Mouse (Mus musculus) limb, embryonic 14.5 days (tissue): Measurements from ENCODE around the gene Kif1b. TPM values are rescaled to one million over a fixed set of nuclear protein-coding genes. Genes with fewer than 3 reads are reported as not detected.

Source experiments
- ATAC-seq: fragments of 200-750 bp; cut with Nextera tagmentation; 2 replicates; pipeline ENCODE4 v1.8.0; 2017; ENCODE audit warnings: low read depth, moderate number of reproducible peaks, moderate TSS enrichment; ENCODE audit not compliant: low FRiP score
- DNase-seq: peaks from one replicate; pipeline ENCODE4 v3.0.0-alpha.2; 2015; ENCODE audit warnings: low spot score
- H3K27ac ChIP-seq: fragments of 300-500 bp; sonication (generic); replicated peaks from 2 replicates; pipeline ENCODE4 v1.5.1; 2014; ENCODE audit warnings: low read depth, mild to moderate bottlenecking, low read length, moderate library complexity, mixed read lengths
- H3K27me3 ChIP-seq: fragments of 300-500 bp; sonication (generic); 2 replicates; pipeline ENCODE4 v1.6.1; 2014; ENCODE audit warnings: low read length, mixed read lengths; ENCODE audit not compliant: control insufficient read depth, insufficient read depth
- H3K36me3 ChIP-seq: fragments of 300-500 bp; sonication (generic); 2 replicates; pipeline ENCODE4 v1.6.1; 2014; ENCODE audit warnings: mild to moderate bottlenecking, low read length, moderate library complexity, mixed read lengths; ENCODE audit not compliant: control insufficient read depth, insufficient read depth
- H3K4me1 ChIP-seq: fragments of 300-500 bp; sonication (generic); 2 replicates; pipeline ENCODE4 v1.6.1; 2014; ENCODE audit warnings: antibody characterized with exemption, low read length, mixed read lengths; ENCODE audit not compliant: control insufficient read depth, insufficient read depth
- H3K4me2 ChIP-seq: fragments of 300-500 bp; sonication (generic); replicated peaks from 2 replicates; pipeline ENCODE4 v1.6.1; 2014; ENCODE audit warnings: low read depth, mild to moderate bottlenecking, low read length, moderate library complexity; ENCODE audit not compliant: severe bottlenecking
- H3K4me3 ChIP-seq: fragments of 300-500 bp; sonication (generic); replicated peaks from 2 replicates; pipeline ENCODE4 v1.5.1; 2014; ENCODE audit warnings: low read length
- H3K9ac ChIP-seq: fragments of 300-500 bp; sonication (generic); 2 replicates; pipeline ENCODE4 v1.6.1; 2014; ENCODE audit warnings: mild to moderate bottlenecking, low read depth, low read length, moderate library complexity; ENCODE audit not compliant: severe bottlenecking
- H3K9me3 ChIP-seq: fragments of 300-500 bp; sonication (generic); 2 replicates; pipeline ENCODE4 v1.6.1; 2016; ENCODE audit warnings: low read length; ENCODE audit not compliant: control insufficient read depth
- POLR2A ChIP-seq: fragments of 200-500 bp; IDR thresholded peaks from 2 replicates; pipeline ENCODE4 v1.8.0; 2012; ENCODE audit warnings: inconsistent platforms, mild to moderate bottlenecking, moderate library complexity, borderline replicate concordance; ENCODE audit not compliant: insufficient read depth, insufficient read length; ENCODE audit errors: extremely low read depth
- WGBS: fragments of 180-500 bp; shearing (Covaris S2); extraction: QIAGEN DNeasy Blood & Tissue Kit; methylation state at CpG from one replicate; pipeline ENCODE4 v1.1.7; 2014; 5-methylcytosine and 5-hydroxymethylcytosine counted together
- polyA plus RNA-seq, 2 experiments: library from polyadenylated mRNA; depleted of rRNA in 1 of 2; stranded (reverse) in 1 of 2; unstranded in 1 of 2; fragments of >200 nt; fragmentation: Nextera tagmentation in 1 of 2; extraction: Ambion mirVana in 1 of 2; gene quantifications; 2 replicates each; pipeline versions ENCODE4 v1.2.1 to v1.2.3; 2012 to 2014

Kif1b gene
- polyA plus RNA-seq, 2 experiments: 35.0 to 50.3 TPM

DNA sequence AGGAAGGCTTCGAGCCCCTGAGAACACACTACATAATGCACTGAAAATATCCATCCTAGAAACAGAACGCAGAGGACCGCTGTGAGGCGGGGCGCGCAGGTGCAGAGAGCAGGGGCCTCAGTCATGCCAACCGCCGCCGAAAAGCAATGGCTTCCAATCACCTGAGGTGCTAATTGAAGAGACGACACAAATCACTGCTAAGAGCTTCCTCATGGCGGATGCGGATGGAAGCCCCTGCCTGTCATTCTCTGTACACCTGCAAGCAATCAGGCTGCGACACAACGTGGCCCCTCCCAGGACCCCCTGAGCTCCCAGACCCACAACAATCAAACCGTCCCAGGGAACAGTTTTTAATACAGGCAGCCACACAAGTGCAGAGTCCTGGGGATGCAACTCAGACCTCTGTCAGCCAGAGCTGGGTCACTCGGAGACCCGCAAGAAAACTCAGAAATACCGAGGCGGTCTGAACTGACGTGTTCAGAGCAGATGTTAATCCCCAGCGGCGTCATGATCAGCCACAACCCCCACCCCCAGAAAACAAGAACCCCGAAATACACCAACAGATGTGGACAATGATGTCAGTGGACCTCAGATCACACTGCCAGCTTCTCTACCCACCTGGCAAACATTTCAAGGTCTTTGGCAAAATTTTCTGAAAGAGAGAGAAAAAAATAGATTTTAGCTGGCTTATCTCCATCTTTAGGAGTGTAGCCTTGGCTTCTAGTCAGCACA is 176.3 kb downstream of the Kif1b start:
- ATAC-seq (no peak), DNase-seq (no peak)
- no peaks in the 10 kb centered on the region for H3K9me3 ChIP-seq
- H3K27ac ChIP-seq: no peak overlapping the region
- no peak overlapping the region for H3K4me3 ChIP-seq
- H3K9ac ChIP-seq: no peak overlapping the region
- peaks cover 11% of the 10 kb centered on the region; the same call in 1 of the 2 replicates for H3K36me3 ChIP-seq
- no peak for TF ChIP-seq POLR2A
- 78% methylated on average over 23 of the region's 23 CpGs for WGBS
- no peaks in the 10 kb centered on the region for H3K27me3 ChIP-seq
- peaks cover 2% of the 10 kb centered on the region; the same call in 1 of the 2 replicates for H3K4me1 ChIP-seq
- no peak overlapping the region for H3K4me2 ChIP-seq

DNA sequence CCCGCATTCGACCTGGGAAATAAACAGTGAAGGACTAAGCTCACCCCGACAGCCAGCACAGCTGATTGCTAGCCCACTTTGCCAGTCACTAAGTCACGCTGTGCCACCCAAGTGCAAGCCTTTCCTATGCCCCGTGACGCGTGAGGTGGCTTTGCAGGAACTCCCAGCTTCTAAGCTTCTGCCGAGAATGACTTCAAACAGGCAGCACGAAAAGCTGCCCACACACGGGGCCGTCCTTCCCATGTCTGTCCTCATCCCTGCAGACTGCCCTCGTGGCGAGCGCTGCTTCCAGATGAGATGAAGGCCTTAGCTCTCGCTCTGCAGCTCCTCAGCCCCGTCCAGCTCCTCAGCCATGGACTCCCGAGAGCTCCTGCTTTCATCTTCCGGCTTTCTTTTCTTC is 179.0 kb downstream of the Kif1b start:
- H3K27me3 ChIP-seq: no peaks in the 10 kb centered on the region
- peaks cover 14% of the 10 kb centered on the region; the same call in 1 of the 2 replicates for H3K36me3 ChIP-seq
- H3K4me2 ChIP-seq: no peak overlapping the region
- DNase-seq (no peak), ATAC-seq (no peak)
- no peak for TF ChIP-seq POLR2A
- H3K9me3 ChIP-seq: no peaks in the 10 kb centered on the region
- H3K27ac ChIP-seq: no peak overlapping the region
- 85% methylated on average over 18 of the region's 18 CpGs for WGBS
- no peak overlapping the region for H3K9ac ChIP-seq
- H3K4me1 ChIP-seq: peaks cover 2% of the 10 kb centered on the region; the same call in 1 of the 2 replicates
- H3K4me3 ChIP-seq: no peak overlapping the region

DNA sequence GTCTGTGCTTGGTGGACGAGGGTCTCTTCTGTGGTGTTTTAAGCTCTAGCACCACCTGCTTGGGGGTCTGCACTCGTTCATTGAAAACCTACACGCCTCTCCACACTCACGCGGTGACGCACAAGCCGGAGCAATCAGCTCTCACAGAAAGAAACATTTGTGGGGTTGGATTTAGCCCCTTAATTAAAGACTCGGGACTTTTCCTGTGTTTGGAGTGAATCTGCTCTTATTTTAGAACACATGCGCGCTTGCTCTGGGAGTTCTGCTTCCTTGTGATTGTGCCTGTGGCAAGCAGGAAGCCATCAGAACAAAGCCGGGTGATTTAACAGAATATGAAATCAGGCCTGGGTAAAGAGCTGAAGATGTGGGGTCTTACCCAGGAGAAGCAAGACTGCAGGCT is 180.8 kb downstream of the Kif1b start, which contains the start of gene Cort:
TSS of gene Cort (minus strand) at position 101 of the 400 bp plus-strand sequence.
- peaks cover 2% of the 10 kb centered on the region; the same call in 1 of the 2 replicates for H3K4me1 ChIP-seq
- no peak for ATAC-seq
- no peak within 1 kb of the TSS for H3K27ac ChIP-seq
- no peaks in the 10 kb centered on the region for H3K9me3 ChIP-seq
- DNase-seq: no peak
- H3K36me3 ChIP-seq: peaks cover 19% of the 10 kb centered on the region; the same call in 1 of the 2 replicates
- H3K9ac ChIP-seq: no peak within 1 kb of the TSS; the same call in 1 of the 2 replicates
- no peak for TF ChIP-seq POLR2A
- H3K4me2 ChIP-seq: no peak within 1 kb of the TSS
- 79% methylated on average over 11 of the region's 11 CpGs for WGBS
- no peaks in the 10 kb centered on the region for H3K27me3 ChIP-seq
- no peak within 1 kb of the TSS for H3K4me3 ChIP-seq

Other genes with a start within 250 kb of the Kif1b start
- 32.3 and 34.4 TPM in 2 replicates for gene Pex14, start 207.8 kb downstream of the Kif1b start, polyA plus RNA-seq (2012; rRNA removed)
- 37.3 and 39.7 TPM in 2 replicates for gene Pex14, start 207.8 kb downstream of the Kif1b start, polyA plus RNA-seq (2014; fragmentation: Nextera tagmentation; extraction: Ambion mirVana)
- 31.9 and 33.6 TPM in 2 replicates for gene Dffa, start 203.5 kb downstream of the Kif1b start, polyA plus RNA-seq (2012; rRNA removed)
- gene Dffa, start 203.5 kb downstream of the Kif1b start, polyA plus RNA-seq (2014; fragmentation: Nextera tagmentation; extraction: Ambion mirVana): 27.0 and 27.6 TPM in 2 replicates
- 0.23 and 0.26 TPM in 2 replicates for gene Cort, start 180.9 kb downstream of the Kif1b start, polyA plus RNA-seq (2012; rRNA removed)
- gene Cort, start 180.9 kb downstream of the Kif1b start, polyA plus RNA-seq (2014; fragmentation: Nextera tagmentation; extraction: Ambion mirVana): 0.32 and 0.59 TPM in 2 replicates
- 17.2 and 23.0 TPM in 2 replicates for gene Cenps, start 170.1 kb downstream of the Kif1b start, polyA plus RNA-seq (2012; rRNA removed)
- gene Cenps, start 170.1 kb downstream of the Kif1b start, polyA plus RNA-seq (2014; fragmentation: Nextera tagmentation; extraction: Ambion mirVana): 27.2 and 29.3 TPM in 2 replicates
- gene Pgd, start 140.9 kb downstream of the Kif1b start, polyA plus RNA-seq (2012; rRNA removed): 99.0 and 109 TPM in 2 replicates
- gene Pgd, start 140.9 kb downstream of the Kif1b start, polyA plus RNA-seq (2014; fragmentation: Nextera tagmentation; extraction: Ambion mirVana): 41.2 and 41.9 TPM in 2 replicates
- 82.1 and 95.0 TPM in 2 replicates for gene Ube4b, start 119.1 kb upstream of the Kif1b start, polyA plus RNA-seq (2012; rRNA removed)
- gene Ube4b, start 119.1 kb upstream of the Kif1b start, polyA plus RNA-seq (2014; fragmentation: Nextera tagmentation; extraction: Ambion mirVana): 39.8 and 45.1 TPM in 2 replicates
- 0.11 TPM in 1 of 2 replicates, not detected in the other for gene Rbp7, start 147.3 kb upstream of the Kif1b start, polyA plus RNA-seq (2012; rRNA removed)
- gene Rbp7, start 147.3 kb upstream of the Kif1b start, polyA plus RNA-seq (2014; fragmentation: Nextera tagmentation; extraction: Ambion mirVana): 0.89 and 1.4 TPM in 2 replicates
- not detected in 2 replicates for gene Tmem274, start 169.7 kb upstream of the Kif1b start, polyA plus RNA-seq (2012; rRNA removed)
- gene Tmem274, start 169.7 kb upstream of the Kif1b start, polyA plus RNA-seq (2014; fragmentation: Nextera tagmentation; extraction: Ambion mirVana): 0.93 TPM in 1 of 2 replicates, not detected in the other
- 10.1 and 11.4 TPM in 2 replicates for gene Nmnat1, start 177.5 kb upstream of the Kif1b start, polyA plus RNA-seq (2012; rRNA removed)
- 9.1 and 10.6 TPM in 2 replicates for gene Nmnat1, start 177.5 kb upstream of the Kif1b start, polyA plus RNA-seq (2014; fragmentation: Nextera tagmentation; extraction: Ambion mirVana)
- gene Lzic, start 177.5 kb upstream of the Kif1b start, polyA plus RNA-seq (2012; rRNA removed): 32.8 and 36.1 TPM in 2 replicates
- 54.0 and 55.2 TPM in 2 replicates for gene Lzic, start 177.5 kb upstream of the Kif1b start, polyA plus RNA-seq (2014; fragmentation: Nextera tagmentation; extraction: Ambion mirVana)
- gene Ctnnbip1, start 210.5 kb upstream of the Kif1b start, polyA plus RNA-seq (2012; rRNA removed): 39.3 and 43.5 TPM in 2 replicates
- 73.6 and 75.0 TPM in 2 replicates for gene Ctnnbip1, start 210.5 kb upstream of the Kif1b start, polyA plus RNA-seq (2014; fragmentation: Nextera tagmentation; extraction: Ambion mirVana)